Mouse (Mus musculus): Measurements from ENCODE around the gene Nphp1.

Gene Nphp1

GRCm38 (mm10) chr2:127788440-127789116 is at the start of gene Nphp1:
Gene Nphp1, minus strand, starts transcription at chr2:127788897.
- DNase-seq = peak; percentile 51 to 66

GRCm38 (mm10) chr2:127832833-127833190 is 44.1 kb upstream of the Nphp1 start:
- DNase-seq = no peak

- no peak for DNase-seq
Measured at GRCm38 (mm10) chr2:127832103-127832832, 43.6 kb upstream of the Nphp1 start.

GRCm38 (mm10) chr2:127831401-127832102 is 42.9 kb upstream of the Nphp1 start, which contains the start of gene Bub1:
Gene Bub1, minus strand, starts transcription at chr2:127831865.
- peak; percentile 86 to 88 for DNase-seq

- peak; percentile 74 to 79 for DNase-seq
Measured at GRCm38 (mm10) chr2:127791919-127792603, 3.4 kb upstream of the Nphp1 start, which contains the start of gene Mtln. Gene Mtln, minus strand, starts transcription at chr2:127792488.

- no peak for DNase-seq
Measured at GRCm38 (mm10) chr2:127789651-127790270, 1.1 kb upstream of the Nphp1 start.

GRCm38 (mm10) chr2:127789138-127789537 is 441 bp upstream of the Nphp1 start:
- DNase-seq = no peak

- no peak for DNase-seq
Measured at GRCm38 (mm10) chr2:127787226-127787625, 1.5 kb downstream of the Nphp1 start.

- DNase-seq = no peak
Measured at GRCm38 (mm10) chr2:127778451-127778850, 10.2 kb downstream of the Nphp1 start.

- DNase-seq = no peak
Measured at GRCm38 (mm10) chr2:127775013-127775412, 13.7 kb downstream of the Nphp1 start.

GRCm38 (mm10) chr2:127774578-127774941 is 14.1 kb downstream of the Nphp1 start:
- no peak for DNase-seq

GRCm38 (mm10) chr2:127773938-127774577 is 14.6 kb downstream of the Nphp1 start:
- DNase-seq = no peak

- no peak for DNase-seq
Measured at GRCm38 (mm10) chr2:127761587-127761986, 27.1 kb downstream of the Nphp1 start.

GRCm38 (mm10) chr2:127760429-127761000 is 28.2 kb downstream of the Nphp1 start:
- DNase-seq = no peak

- DNase-seq = no peak
Measured at GRCm38 (mm10) chr2:127760014-127760413, 28.7 kb downstream of the Nphp1 start.

- DNase-seq = no peak
Measured at GRCm38 (mm10) chr2:127759157-127759880, 29.4 kb downstream of the Nphp1 start.

GRCm38 (mm10) chr2:127757171-127757570 is 31.5 kb downstream of the Nphp1 start:
- no peak for DNase-seq

GRCm38 (mm10) chr2:127754113-127754512 is 34.6 kb downstream of the Nphp1 start:
- no peak for DNase-seq

GRCm38 (mm10) chr2:127751849-127752610 is 36.7 kb downstream of the Nphp1 start:
- DNase-seq = no peak

GRCm38 (mm10) chr2:127749376-127749775 is 39.3 kb downstream of the Nphp1 start:
- DNase-seq = no peak
